Mouse (Mus musculus) midbrain, embryonic 11.5 days (tissue): ENCODE measurements around the gene Cpt1c. TPM values are rescaled to one million over a fixed set of nuclear protein-coding genes. Genes with fewer than 3 reads are reported as not detected.

Experiments used
- ATAC-seq: fragments of 200-750 bp; cut with Nextera tagmentation; 2 replicates; pipeline ENCODE4 v1.8.0; 2017; ENCODE audit warnings: moderate TSS enrichment, moderate library complexity; ENCODE audit not compliant: low FRiP score
- DNase-seq: peaks from one replicate; pipeline ENCODE4 v3.0.0; 2015; ENCODE audit warnings: low spot score; ENCODE audit errors: missing footprints
- H3K27ac ChIP-seq: fragments of 300-500 bp; sonication (generic); 2 replicates; pipeline ENCODE4 v1.5.1; 2014; ENCODE audit warnings: low read depth, low read length
- H3K27me3 ChIP-seq: fragments of 300-500 bp; sonication (generic); 2 replicates; pipeline ENCODE4 v1.6.1; 2014; ENCODE audit warnings: mild to moderate bottlenecking, low read length, moderate library complexity, mixed read lengths; ENCODE audit not compliant: control insufficient read depth, insufficient read depth
- H3K36me3 ChIP-seq: fragments of 300-500 bp; sonication (generic); 2 replicates; pipeline ENCODE4 v1.6.1; 2014; ENCODE audit warnings: mild to moderate bottlenecking, low read length, moderate library complexity, mixed read lengths; ENCODE audit not compliant: control insufficient read depth, insufficient read depth
- H3K4me1 ChIP-seq: fragments of 300-500 bp; sonication (generic); 2 replicates; pipeline ENCODE4 v1.6.1; 2014; ENCODE audit warnings: low read length; ENCODE audit not compliant: control insufficient read depth, insufficient read depth
- H3K4me2 ChIP-seq: fragments of 300-500 bp; sonication (generic); 2 replicates; pipeline ENCODE4 v1.6.1; 2014; ENCODE audit warnings: mild to moderate bottlenecking, moderate library complexity
- H3K4me3 ChIP-seq: fragments of 300-500 bp; sonication (generic); 2 replicates; pipeline ENCODE4 v1.5.1; 2014; ENCODE audit warnings: low read depth, low read length
- H3K9ac ChIP-seq: fragments of 300-500 bp; sonication (generic); 2 replicates; pipeline ENCODE4 v1.6.1; 2014; ENCODE audit warnings: low read length
- H3K9me3 ChIP-seq: fragments of 300-500 bp; sonication (generic); 2 replicates; pipeline ENCODE4 v1.6.1; 2016; ENCODE audit warnings: low read length; ENCODE audit not compliant: control insufficient read depth
- WGBS: fragments of 180-500 bp; shearing (Covaris S2); extraction: QIAGEN DNeasy Blood & Tissue Kit; methylation state at CpG from one replicate; pipeline ENCODE4 v1.1.7; 2014; 5-methylcytosine and 5-hydroxymethylcytosine counted together
- polyA plus RNA-seq: library from polyadenylated mRNA; unstranded; fragments of >200 nt; fragmentation: Nextera tagmentation; extraction: Ambion mirVana; gene quantifications from 2 replicates; pipeline ENCODE4 v1.2.1, GENCODE M21; 2014

Cpt1c gene
- polyA plus RNA-seq, 1 experiment from 2014 or later: 21.8 TPM

GRCm38 (mm10) chr7:45014096-45014451 is 39.4 kb upstream of the Cpt1c start:
- DNase-seq (no peak), ATAC-seq (no peak)
- no peaks in the 10 kb centered on the region for H3K9me3 ChIP-seq
- H3K4me3 ChIP-seq: no peak overlapping the region
- no peak overlapping the region for H3K27ac ChIP-seq
- peaks cover 21% of the 10 kb centered on the region for H3K36me3 ChIP-seq
- H3K4me2 ChIP-seq: no peak overlapping the region
- H3K27me3 ChIP-seq: no peaks in the 10 kb centered on the region
- no peak overlapping the region for H3K9ac ChIP-seq
- H3K4me1 ChIP-seq: peaks cover 17% of the 10 kb centered on the region
- WGBS: 97% methylated on average over 3 of the region's 3 CpGs

DNA sequence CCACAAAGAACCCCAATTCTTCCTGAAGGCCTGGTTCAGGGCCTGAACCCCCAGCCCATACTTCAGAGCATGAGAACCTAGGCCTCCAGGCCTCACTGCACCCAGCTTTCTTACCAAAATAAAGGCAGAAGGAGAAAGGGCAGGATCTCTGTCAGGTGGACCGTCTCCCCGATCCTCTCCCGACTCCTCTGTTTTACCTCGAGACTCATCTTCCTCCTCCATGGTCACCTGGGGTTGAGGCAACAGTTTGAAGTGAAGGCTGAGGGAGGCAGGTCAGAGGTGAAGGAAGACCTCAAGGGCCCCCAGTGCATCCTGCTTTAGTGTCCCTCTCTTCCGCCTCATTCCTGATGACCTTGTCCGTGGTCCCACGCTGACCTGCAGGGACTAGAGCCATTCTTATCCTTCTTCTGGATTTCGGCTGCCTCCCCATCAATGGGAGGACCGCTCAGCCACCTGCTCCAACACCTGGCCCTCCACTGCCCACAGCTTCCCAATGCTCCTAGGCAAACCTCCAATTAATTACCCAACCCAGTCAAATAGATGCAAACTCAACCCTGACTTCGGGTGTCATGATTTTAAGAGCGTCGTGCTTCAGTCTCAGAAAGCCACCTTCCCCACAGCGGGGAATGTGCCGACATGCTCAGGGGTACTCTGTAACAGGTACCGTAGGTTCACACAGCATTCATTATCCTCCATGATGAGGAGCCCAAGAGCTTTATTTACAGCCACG is 38.9 kb upstream of the Cpt1c start:
- Histone ChIP-seq H3K4me2 (no peak overlapping the region), H3K27me3 (no peaks in the 10 kb centered on the region), H3K36me3 (peaks cover 21% of the 10 kb centered on the region), H3K27ac (no peak overlapping the region), H3K9me3 (no peaks in the 10 kb centered on the region), H3K4me3 (no peak overlapping the region), H3K4me1 (peaks cover 17% of the 10 kb centered on the region), H3K9ac (no peak overlapping the region)
- ATAC-seq (no peak), DNase-seq (no peak)
- WGBS: 97% methylated on average over 16 of the region's 16 CpGs

GRCm38 (mm10) chr7:45012824-45013223 is 38.2 kb upstream of the Cpt1c start:
- no peak overlapping the region for H3K4me3 ChIP-seq
- no peak overlapping the region for H3K27ac ChIP-seq
- H3K4me1 ChIP-seq: peaks cover 13% of the 10 kb centered on the region
- H3K9ac ChIP-seq: no peak overlapping the region
- ATAC-seq: no peak
- peaks cover 28% of the 10 kb centered on the region for H3K36me3 ChIP-seq
- no peak overlapping the region for H3K4me2 ChIP-seq
- 90% methylated on average over 4 of the region's 4 CpGs for WGBS
- no peaks in the 10 kb centered on the region for H3K27me3 ChIP-seq
- no peaks in the 10 kb centered on the region for H3K9me3 ChIP-seq
- DNase-seq: no peak

DNA sequence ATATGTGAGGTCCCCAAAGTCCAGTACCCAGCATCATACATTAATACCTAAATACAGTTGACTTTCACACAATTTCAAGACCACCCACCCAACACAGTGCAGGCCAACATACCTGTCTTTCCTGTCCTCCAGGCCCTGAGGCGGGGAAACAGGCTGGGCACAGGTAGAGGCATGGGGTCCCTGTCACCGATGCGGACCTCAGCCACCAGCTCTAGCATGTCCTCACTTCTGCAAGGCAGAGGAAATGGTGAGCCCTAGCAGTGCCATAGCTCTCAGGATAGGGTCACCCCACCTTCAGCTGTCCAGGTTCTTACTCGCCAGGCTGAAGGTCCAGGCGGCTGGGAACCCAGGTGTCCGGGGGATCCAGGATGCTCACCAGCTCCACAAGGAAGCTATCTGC is 37.4 kb upstream of the Cpt1c start:
- no peak for DNase-seq
- H3K4me3 ChIP-seq: no peak overlapping the region
- no peaks in the 10 kb centered on the region for H3K27me3 ChIP-seq
- H3K9me3 ChIP-seq: no peaks in the 10 kb centered on the region
- H3K27ac ChIP-seq: no peak overlapping the region
- 92% methylated on average over 6 of the region's 6 CpGs for WGBS
- H3K4me2 ChIP-seq: no peak overlapping the region
- no peak overlapping the region for H3K9ac ChIP-seq
- ATAC-seq: no peak
- H3K4me1 ChIP-seq: peaks cover 12% of the 10 kb centered on the region
- peaks cover 35% of the 10 kb centered on the region for H3K36me3 ChIP-seq

GRCm38 (mm10) chr7:45008411-45008810 is 33.8 kb upstream of the Cpt1c start:
- 94% methylated on average over 19 of the region's 19 CpGs for whole genome bisulfite sequencing
- ATAC-seq (no peak), DNase-seq (no peak)

DNA sequence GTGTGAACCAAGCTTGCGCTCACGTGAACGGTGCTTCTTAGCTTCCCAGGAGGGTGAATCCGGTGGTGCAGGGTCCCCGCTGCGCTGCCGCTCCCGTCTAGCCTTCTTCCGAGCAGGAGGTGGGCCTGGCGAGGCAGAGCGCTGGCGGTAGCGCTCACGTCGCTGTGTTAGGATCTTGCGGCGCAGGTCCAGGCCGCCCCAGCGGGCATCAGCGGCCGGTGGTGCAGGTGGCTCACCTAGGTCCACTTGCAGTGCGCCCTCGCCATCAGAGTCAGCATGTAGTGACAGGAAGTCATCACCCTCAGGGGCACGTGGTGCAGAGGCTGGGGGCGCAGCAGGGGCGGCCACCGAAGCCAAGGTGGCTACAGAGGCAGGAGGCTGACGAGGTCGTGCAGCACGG is 33.2 kb upstream of the Cpt1c start:
- Histone ChIP-seq H3K27ac (no peak overlapping the region), H3K9ac (no peak overlapping the region), H3K4me3 (no peak overlapping the region), H3K9me3 (no peaks in the 10 kb centered on the region), H3K27me3 (no peaks in the 10 kb centered on the region), H3K36me3 (peaks cover 62% of the 10 kb centered on the region), H3K4me1 (no peaks in the 10 kb centered on the region), H3K4me2 (no peak overlapping the region)
- DNase-seq (no peak), ATAC-seq (no peak)
- WGBS: 91% methylated on average over 30 of the region's 30 CpGs

More at GRCm38 (mm10) chr7:45008411-45008810, 33.8 kb upstream of the Cpt1c start:
- H3K27ac ChIP-seq: no peak overlapping the region
- no peak overlapping the region for H3K4me2 ChIP-seq
- no peaks in the 10 kb centered on the region for H3K9me3 ChIP-seq
- H3K4me1 ChIP-seq: no peaks in the 10 kb centered on the region
- peaks cover 57% of the 10 kb centered on the region for H3K36me3 ChIP-seq
- H3K27me3 ChIP-seq: no peaks in the 10 kb centered on the region
- H3K9ac ChIP-seq: no peak overlapping the region
- H3K4me3 ChIP-seq: no peak overlapping the region

- whole genome bisulfite sequencing: 95% methylated on average over 29 of the region's 29 CpGs
- Histone ChIP-seq H3K27me3 (no peaks in the 10 kb centered on the region), H3K4me2 (no peak overlapping the region), H3K9me3 (no peaks in the 10 kb centered on the region), H3K9ac (no peak overlapping the region), H3K27ac (no peak overlapping the region), H3K36me3 (peaks cover 62% of the 10 kb centered on the region), H3K4me1 (no peaks in the 10 kb centered on the region), H3K4me3 (no peak overlapping the region)
- ATAC-seq (no peak), DNase-seq (no peak)
Observed at GRCm38 (mm10) chr7:45007141-45007540, 32.5 kb upstream of the Cpt1c start.

DNA sequence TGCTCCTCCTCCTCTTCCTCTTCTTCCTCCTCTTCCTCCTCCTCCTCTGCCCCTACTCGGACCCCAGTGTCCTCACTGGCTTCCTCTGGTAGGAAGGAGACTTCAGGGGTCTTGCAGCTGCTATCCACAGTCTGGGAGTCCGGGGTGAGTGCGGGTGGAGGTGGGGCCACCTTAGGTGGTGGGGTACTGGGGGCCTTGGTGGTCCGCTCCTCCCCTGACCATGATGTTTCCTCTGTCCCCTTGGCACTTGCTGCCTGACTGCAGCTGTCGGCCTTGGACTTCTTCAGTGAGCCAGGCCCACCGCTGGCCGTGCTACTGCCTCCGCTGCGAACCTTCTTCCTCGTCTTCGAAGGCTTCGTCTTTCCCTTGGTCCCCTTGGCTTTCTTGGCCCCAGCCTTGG is 31.9 kb upstream of the Cpt1c start:
- no peak overlapping the region for H3K27ac ChIP-seq
- WGBS: 95% methylated on average over 12 of the region's 12 CpGs
- no peak overlapping the region for H3K4me2 ChIP-seq
- no peaks in the 10 kb centered on the region for H3K9me3 ChIP-seq
- H3K4me1 ChIP-seq: no peaks in the 10 kb centered on the region
- no peak overlapping the region for H3K9ac ChIP-seq
- H3K4me3 ChIP-seq: no peak overlapping the region
- DNase-seq (no peak), ATAC-seq (no peak)
- no peaks in the 10 kb centered on the region for H3K27me3 ChIP-seq
- H3K36me3 ChIP-seq: peaks cover 63% of the 10 kb centered on the region

DNA sequence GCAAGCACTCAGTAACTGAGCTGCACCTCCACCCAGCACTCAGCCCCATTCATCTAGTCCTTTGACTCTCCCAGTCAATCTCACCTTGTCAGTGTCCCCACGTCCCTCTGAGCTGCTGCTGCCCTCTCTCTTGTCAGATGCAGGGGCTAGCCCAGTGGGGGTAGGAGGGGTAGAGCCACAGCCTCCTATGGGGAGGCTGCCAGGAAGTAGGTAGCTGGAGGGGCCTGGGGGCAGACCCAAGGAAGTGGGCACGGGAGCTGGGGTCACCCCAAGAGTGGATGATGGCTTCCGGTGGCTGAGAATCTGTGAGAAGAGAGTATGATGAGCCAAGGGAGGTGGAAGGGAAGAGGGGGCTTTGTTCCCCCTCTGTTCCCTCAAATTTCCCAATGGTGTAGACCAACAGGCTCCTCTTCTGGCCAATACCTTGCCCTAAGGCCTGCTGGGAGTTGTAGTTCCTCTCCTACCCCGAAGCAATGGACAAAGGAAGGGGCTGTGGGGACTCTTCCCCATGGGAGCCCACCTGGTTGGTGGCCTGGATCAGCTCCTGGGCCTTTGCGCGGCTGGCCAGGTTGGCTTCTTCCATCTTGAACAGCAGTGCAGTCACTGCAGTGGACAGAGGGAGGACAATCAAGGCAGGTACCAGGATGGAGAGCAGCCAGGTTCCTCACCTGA is 30.8 kb upstream of the Cpt1c start:
- ATAC-seq (no peak), DNase-seq (no peak)
- no peaks in the 10 kb centered on the region for H3K27me3 ChIP-seq
- H3K4me2 ChIP-seq: no peak overlapping the region
- H3K9ac ChIP-seq: no peak overlapping the region
- no peaks in the 10 kb centered on the region for H3K9me3 ChIP-seq
- H3K27ac ChIP-seq: no peak overlapping the region
- no peaks in the 10 kb centered on the region for H3K4me1 ChIP-seq
- WGBS: 91% methylated on average over 6 of the region's 6 CpGs
- H3K36me3 ChIP-seq: peaks cover 63% of the 10 kb centered on the region
- no peak overlapping the region for H3K4me3 ChIP-seq
